Mouse (Mus musculus): ENCODE results near the gene Shank2. TPM values are rescaled to one million over a fixed set of nuclear protein-coding genes. Genes with fewer than 3 reads are reported as not detected.
A peak's percentile ranks its signal among the peaks of the same experiment; 100 is the strongest.

Gene Shank2
- polyA plus RNA-seq, 2 experiments from 2014 or later, result 0.11 TPM; not detected in 1

GRCm38 (mm10) chr7:144378254-144378653 is 376.5 kb downstream of the Shank2 start:
- ATAC-seq, result no peak

- no peak for ATAC-seq
These were observed 377.6 kb downstream of the Shank2 start for GRCm38 (mm10) chr7:144379243-144379884.

DNA sequence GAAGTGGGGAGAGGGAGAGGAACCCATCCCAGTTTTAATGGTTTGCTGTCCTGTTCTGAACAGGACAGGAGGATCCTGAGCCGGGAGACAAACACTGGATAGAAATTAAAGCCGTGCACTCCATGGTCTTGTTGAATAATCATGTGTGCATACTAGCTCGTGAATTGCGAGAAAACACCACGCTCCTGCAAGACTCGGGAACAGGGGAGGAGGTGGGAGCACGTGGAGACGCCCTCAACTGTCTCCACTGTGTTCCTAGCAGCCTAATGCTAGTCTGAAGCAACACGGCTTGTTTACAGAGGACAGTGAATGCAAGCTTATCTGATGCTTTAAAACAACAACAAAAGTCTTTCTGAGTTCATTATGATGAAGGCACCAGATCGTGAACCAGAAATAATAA is 379.9 kb downstream of the Shank2 start:
- no peak for ATAC-seq

DNA sequence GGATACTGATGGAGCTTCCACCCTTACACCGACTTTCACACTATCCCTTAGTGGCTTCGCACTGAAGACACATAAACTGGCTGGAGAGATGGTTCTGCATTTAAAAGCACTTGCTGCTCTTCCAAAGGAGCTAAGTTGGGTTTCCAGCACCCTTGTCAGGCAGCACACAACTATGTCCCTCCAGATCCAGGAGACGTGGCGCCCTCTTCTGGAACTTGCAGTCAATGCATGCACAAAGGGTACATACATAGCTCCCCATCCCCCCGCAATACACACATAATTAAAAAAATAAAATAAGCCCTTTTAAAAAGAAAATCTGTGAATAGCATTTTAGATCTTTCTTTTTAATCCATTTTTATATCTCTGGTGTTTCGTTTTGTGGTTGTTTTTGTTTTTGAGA is 385.8 kb downstream of the Shank2 start:
- no peak for ATAC-seq

- no peak for ATAC-seq
These were observed 388.0 kb downstream of the Shank2 start for GRCm38 (mm10) chr7:144389704-144390103.

DNA sequence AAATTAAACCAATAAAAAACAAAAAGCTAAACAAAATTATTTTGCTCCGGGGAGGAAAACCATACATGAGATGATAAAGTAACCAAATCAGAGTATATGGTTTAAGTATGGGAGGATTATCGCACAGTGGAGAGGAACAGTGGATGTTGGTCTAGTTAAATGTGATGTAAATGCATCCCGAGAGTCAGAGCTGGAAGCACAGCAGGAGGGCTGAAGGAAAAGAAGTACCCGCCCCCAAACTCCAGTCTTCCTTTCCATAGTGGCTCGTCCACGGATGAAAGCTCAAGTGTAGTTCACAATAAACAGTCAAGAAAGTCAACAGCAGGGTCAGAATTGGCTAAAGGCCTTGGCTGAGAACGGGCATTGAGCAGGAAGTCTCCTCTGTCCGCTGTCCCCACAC is 388.9 kb downstream of the Shank2 start:
- ATAC-seq, result no peak

DNA sequence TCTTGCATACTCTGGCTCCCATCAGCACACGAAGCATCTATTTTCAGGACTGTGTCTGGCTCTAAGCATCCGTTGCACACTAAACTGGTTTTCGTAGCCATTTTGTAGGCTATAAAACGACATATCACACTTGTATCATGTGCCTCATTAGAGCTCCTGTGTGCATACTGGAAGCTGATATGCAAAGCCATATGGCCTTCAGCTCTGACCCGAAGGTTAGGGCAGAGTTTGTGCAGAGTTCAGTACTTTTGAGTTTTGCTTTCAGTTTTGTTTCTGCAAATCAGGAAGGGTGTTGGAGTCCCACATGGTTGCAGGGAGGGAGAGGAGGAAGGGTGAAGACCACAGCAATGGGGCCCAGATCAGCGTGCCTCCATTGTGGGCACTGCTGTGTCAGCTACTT is 390.0 kb downstream of the Shank2 start:
- no peak for ATAC-seq

DNA sequence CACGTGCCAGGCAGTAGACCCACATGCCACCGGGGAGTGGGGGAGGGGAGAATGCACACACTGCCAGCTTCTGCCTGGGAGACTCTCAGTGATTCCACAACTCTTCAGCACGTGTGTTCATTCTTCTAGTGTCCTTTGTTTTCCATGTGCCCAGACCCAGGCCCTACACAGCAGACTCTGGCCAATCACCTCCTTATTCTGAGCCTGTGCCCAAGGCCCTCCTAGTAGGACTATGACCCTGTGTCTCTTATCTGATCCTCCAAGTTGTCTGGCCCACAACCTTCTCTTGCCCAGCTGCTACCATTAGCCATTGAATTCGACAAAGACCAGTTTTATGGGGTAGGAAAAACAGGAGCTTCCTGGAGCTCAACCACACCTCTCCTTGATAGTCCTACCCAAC is 400.8 kb downstream of the Shank2 start:
- no peak for ATAC-seq

- no peak for ATAC-seq
These were observed 405.9 kb downstream of the Shank2 start for GRCm38 (mm10) chr7:144407675-144408074.

GRCm38 (mm10) chr7:144408464-144409000 is 406.8 kb downstream of the Shank2 start:
- ATAC-seq, result no peak

DNA sequence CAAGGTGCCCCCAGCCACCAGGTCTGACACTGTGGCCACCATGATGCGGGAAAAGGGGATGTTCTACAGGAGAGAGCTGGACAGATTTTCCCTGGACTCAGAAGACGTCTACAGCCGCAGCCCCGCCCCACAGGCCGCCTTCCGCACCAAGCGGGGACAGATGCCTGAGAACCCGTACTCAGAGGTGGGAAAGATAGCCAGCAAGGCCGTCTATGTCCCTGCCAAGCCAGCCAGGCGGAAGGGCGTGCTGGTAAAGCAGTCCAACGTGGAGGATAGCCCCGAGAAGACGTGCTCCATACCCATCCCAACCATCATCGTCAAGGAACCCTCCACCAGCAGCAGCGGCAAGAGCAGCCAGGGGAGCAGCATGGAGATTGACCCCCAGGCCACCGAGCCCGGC is 408.0 kb downstream of the Shank2 start:
- ATAC-seq, result no peak

DNA sequence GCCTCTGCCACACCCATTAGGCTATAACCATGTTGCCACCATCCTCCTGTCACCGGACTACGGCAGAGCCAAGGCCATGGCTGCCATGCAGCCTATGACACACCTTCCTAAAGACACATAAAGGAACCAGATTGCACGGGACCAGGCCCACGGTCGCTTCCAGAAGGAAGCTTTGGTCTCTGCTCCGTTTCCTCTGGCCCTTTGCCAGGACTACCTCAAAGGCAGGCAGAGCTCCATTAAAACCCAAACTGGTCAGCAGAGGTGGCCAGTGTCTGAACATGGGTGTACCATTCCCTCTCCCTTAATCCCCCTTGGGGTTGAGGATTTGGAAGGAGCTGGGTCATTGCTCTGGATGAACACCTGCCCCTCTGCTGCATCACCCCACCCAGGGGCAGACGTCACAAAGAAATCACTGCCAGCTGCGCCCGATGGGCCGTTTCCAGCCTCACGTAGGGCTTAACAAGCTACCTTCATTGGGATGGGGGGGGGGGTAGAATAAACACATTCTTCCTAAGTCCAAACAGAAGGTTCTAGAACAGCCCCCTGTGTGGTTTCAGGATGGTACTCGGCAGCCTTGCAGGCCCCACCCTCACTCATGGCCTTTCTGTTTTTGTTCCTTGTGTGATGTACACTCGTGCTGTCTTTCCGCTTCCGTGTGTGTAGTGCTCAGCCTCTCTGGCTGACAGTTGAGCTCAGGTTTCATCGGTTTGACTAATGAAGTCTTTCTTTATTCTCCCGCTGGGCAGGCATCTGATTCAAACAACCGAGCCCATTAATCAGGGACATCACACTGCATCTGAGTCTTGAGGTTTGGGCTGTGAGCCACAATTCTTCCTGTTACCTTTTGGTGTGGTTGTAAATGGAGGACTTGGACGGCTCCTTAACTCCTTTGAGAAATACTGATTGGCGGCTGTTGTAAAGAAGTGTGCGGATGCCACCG is 410.5 kb downstream of the Shank2 start:
- no peak for ATAC-seq

GRCm38 (mm10) chr7:144414632-144415031 is 412.9 kb downstream of the Shank2 start:
- ATAC-seq, result no peak

- no peak for ATAC-seq
These were observed 414.1 kb downstream of the Shank2 start for GRCm38 (mm10) chr7:144415795-144416194.

DNA sequence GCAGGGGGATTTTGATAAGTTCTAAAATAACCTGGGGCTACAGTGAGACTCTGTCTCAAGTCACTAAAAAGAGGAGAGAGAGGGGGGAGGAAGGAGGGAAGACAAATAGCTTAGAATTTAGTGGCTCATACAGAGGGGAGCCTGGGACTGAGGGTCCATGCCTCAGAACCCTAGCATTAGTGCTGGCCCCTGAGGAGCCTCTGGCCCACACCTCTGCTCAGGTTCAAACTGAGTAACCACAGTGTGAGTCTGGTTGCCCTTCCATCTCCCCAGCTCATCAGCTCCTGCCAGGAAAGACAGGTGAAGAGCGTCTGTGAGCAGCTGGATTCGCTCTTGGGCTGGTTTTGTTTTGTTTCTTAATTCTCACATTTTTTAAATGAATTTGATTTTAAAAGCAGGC is 415.5 kb downstream of the Shank2 start:
- no peak for ATAC-seq

- peak; percentile 83 for ATAC-seq
These were observed 416.1 kb downstream of the Shank2 start for GRCm38 (mm10) chr7:144417644-144418343.

DNA sequence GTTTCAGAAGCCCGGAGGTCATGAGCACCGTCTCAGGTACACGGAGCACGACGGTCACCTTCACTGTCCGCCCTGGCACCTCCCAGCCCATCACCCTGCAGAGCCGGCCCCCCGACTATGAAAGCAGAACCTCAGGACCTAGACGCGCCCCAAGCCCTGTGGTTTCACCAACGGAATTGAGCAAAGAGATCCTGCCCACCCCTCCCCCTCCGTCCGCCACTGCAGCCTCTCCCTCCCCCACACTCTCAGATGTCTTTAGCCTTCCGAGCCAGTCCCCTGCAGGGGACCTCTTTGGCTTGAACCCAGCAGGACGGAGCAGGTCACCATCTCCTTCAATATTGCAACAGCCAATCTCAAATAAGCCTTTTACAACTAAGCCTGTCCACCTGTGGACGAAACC is 418.8 kb downstream of the Shank2 start:
- ATAC-seq, result no peak

DNA sequence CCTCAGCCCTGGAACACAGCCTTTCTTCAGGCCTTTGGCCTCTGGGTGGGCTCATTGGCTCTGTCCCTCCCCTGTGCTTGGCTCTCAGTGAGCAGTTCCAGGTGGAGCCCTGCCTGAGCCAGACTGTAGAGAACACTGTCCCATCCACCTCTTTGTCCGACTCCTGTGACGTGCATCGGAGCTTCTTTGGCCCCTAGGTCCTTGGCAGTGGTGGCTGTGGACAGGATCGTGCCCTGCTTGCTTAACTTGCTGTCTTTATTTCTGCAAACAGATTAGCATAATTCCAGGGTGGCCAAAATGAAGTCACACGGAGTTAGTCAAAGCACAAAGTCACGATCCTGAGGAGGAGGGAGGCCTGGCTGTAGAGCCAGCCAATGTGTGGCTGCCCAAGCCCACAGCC is 419.8 kb downstream of the Shank2 start:
- no peak for ATAC-seq

GRCm38 (mm10) chr7:144425953-144426352 is 424.2 kb downstream of the Shank2 start:
- no peak for ATAC-seq

DNA sequence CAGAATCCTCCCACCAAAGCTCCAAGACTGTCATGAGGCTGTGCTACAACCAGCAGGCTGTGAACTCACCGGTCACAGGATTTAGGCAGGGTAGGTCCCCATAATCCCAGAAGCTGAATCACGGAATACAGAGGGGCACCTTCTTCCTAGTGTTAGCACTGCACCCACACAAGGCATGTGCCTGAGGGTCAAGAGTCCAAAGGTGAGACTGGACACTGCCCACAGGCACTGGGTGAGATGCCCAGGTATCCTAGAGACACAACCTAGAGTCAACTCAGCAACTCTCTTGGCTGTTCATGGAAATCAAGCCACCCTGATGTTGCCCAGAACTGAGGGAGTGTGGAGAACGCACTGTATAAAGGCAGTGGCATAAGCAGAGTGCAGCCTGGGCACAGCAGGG is 424.9 kb downstream of the Shank2 start:
- no peak for ATAC-seq

GRCm38 (mm10) chr7:144427460-144427859 is 425.7 kb downstream of the Shank2 start:
- ATAC-seq, result no peak

- no peak for ATAC-seq
These were observed 431.2 kb downstream of the Shank2 start for GRCm38 (mm10) chr7:144432920-144433319.

DNA sequence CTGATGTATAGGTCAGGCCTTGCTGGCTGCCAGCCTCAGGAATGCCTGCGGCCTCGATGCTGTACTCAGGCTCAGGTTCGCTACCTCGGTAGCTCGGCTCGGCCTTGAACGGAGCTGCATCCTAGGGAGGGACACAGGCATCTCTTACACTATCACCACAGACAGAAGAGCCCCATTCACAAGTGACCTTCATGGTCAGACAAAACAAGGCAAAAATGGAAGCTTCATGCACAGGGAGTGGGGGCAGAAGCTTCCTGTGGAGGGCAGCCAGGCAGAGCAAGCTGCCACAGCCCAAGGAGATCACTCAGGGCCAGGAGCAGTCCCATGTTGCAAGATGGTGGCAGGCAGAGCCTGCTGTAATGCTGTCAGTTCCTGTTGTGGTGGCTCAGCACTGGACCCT is 437.1 kb downstream of the Shank2 start:
- ATAC-seq, result no peak
